Mouse (Mus musculus) midbrain, embryonic 13.5 days (tissue): Measurements from ENCODE around the gene Dpp6. TPM values are rescaled to one million over a fixed set of nuclear protein-coding genes. Genes with fewer than 3 reads are reported as not detected.

ENCODE experiments used
- ATAC-seq: fragments of 200-750 bp; cut with Nextera tagmentation; 2 replicates; pipeline ENCODE4 v1.8.0; 2017; ENCODE audit warnings: mild to moderate bottlenecking, moderate TSS enrichment, moderate library complexity
- H3K27ac ChIP-seq: fragments of 300-500 bp; sonication (generic); 2 replicates; pipeline ENCODE4 v1.5.1; 2015; ENCODE audit warnings: inconsistent platforms, mild to moderate bottlenecking, moderate library complexity
- H3K27me3 ChIP-seq: fragments of 300-500 bp; sonication (generic); 2 replicates; pipeline ENCODE4 v1.6.1; 2015; ENCODE audit warnings: mild to moderate bottlenecking, inconsistent platforms
- H3K36me3 ChIP-seq: fragments of 300-500 bp; sonication (generic); 2 replicates; pipeline ENCODE4 v1.6.1; 2015; ENCODE audit warnings: mild to moderate bottlenecking, inconsistent platforms
- H3K4me1 ChIP-seq: fragments of 300-500 bp; sonication (generic); replicated peaks from 2 replicates; pipeline ENCODE4 v1.6.1; 2015; ENCODE audit warnings: inconsistent platforms
- H3K4me2 ChIP-seq: fragments of 300-500 bp; sonication (generic); replicated peaks from 2 replicates; pipeline ENCODE4 v1.6.1; 2015; ENCODE audit warnings: moderate library complexity, mild to moderate bottlenecking, inconsistent platforms
- H3K4me3 ChIP-seq: fragments of 300-500 bp; sonication (generic); replicated peaks from 2 replicates; pipeline ENCODE4 v1.5.1; 2015; ENCODE audit warnings: mild to moderate bottlenecking, inconsistent platforms
- H3K9ac ChIP-seq: fragments of 300-500 bp; sonication (generic); replicated peaks from 2 replicates; pipeline ENCODE4 v1.6.1; 2015; ENCODE audit warnings: mild to moderate bottlenecking, inconsistent platforms
- H3K9me3 ChIP-seq: fragments of 300-500 bp; sonication (generic); 2 replicates; pipeline ENCODE4 v1.6.1; 2016; ENCODE audit warnings: mild to moderate bottlenecking, inconsistent platforms
- WGBS: fragments of 180-500 bp; shearing (Covaris S2); methylation state at CpG from one replicate; pipeline ENCODE4 v1.1.7; 2015; 5-methylcytosine and 5-hydroxymethylcytosine counted together
- polyA plus RNA-seq: library from polyadenylated mRNA; unstranded; fragments of >200 nt; fragmentation: Nextera tagmentation; extraction: Ambion mirVana; gene quantifications from 2 replicates; pipeline ENCODE4 v1.2.1, GENCODE M21; 2015

Gene Dpp6
- polyA plus RNA-seq, 1 experiment from 2014 or later: 46.4 TPM

- H3K4me1 ChIP-seq: peaks cover 16% of the 10 kb centered on the region
- H3K4me3 ChIP-seq: no peak overlapping the region
- no peak overlapping the region for H3K27ac ChIP-seq
- WGBS: 70% methylated on average over 1 of the region's 1 CpGs
- ATAC-seq: no peak
- no peaks in the 10 kb centered on the region for H3K27me3 ChIP-seq
- no peaks in the 10 kb centered on the region for H3K36me3 ChIP-seq
- no peaks in the 10 kb centered on the region for H3K9me3 ChIP-seq
- H3K9ac ChIP-seq: no peak overlapping the region
- H3K4me2 ChIP-seq: no peak overlapping the region
Observed at GRCm38 (mm10) chr5:27077821-27078220, 260.8 kb downstream of the Dpp6 start.

GRCm38 (mm10) chr5:27081275-27081674, 264.3 kb downstream of the Dpp6 start:
- Histone ChIP-seq H3K36me3 (no peaks in the 10 kb centered on the region), H3K4me2 (no peak overlapping the region), H3K9me3 (no peaks in the 10 kb centered on the region), H3K4me1 (peaks cover 9% of the 10 kb centered on the region; the same call in 1 of the 2 replicates), H3K27me3 (no peaks in the 10 kb centered on the region), H3K9ac (no peak overlapping the region), H3K4me3 (no peak overlapping the region), H3K27ac (no peak overlapping the region)
- 53% methylated on average over 1 of the region's 1 CpGs for WGBS
- ATAC-seq: peak; percentile 58; the same call in 1 of the 2 replicates

GRCm38 (mm10) chr5:27083762-27084161, 266.8 kb downstream of the Dpp6 start:
- Histone ChIP-seq H3K4me2 (no peak overlapping the region), H3K36me3 (no peaks in the 10 kb centered on the region), H3K9me3 (no peaks in the 10 kb centered on the region), H3K27ac (no peak overlapping the region), H3K9ac (no peak overlapping the region), H3K27me3 (no peaks in the 10 kb centered on the region), H3K4me3 (no peak overlapping the region), H3K4me1 (peaks cover 9% of the 10 kb centered on the region; the same call in 1 of the 2 replicates)
- whole genome bisulfite sequencing: 73% methylated on average over 4 of the region's 4 CpGs
- ATAC-seq: no peak

- Histone ChIP-seq H3K9ac (no peak overlapping the region), H3K27me3 (no peaks in the 10 kb centered on the region), H3K4me1 (no peaks in the 10 kb centered on the region), H3K4me3 (no peak overlapping the region), H3K36me3 (no peaks in the 10 kb centered on the region), H3K9me3 (no peaks in the 10 kb centered on the region), H3K4me2 (no peak overlapping the region), H3K27ac (no peak overlapping the region)
- 94% methylated on average over 1 of the region's 1 CpGs for WGBS
- ATAC-seq: no peak
Observed at GRCm38 (mm10) chr5:27108221-27108620, 291.2 kb downstream of the Dpp6 start.

- Histone ChIP-seq H3K4me2 (no peak overlapping the region), H3K27me3 (no peaks in the 10 kb centered on the region), H3K36me3 (no peaks in the 10 kb centered on the region), H3K27ac (no peak overlapping the region), H3K4me1 (no peaks in the 10 kb centered on the region), H3K9me3 (no peaks in the 10 kb centered on the region), H3K4me3 (no peak overlapping the region), H3K9ac (no peak overlapping the region)
- ATAC-seq: no peak
- 46% methylated on average over 2 of the region's 2 CpGs for WGBS
Observed at GRCm38 (mm10) chr5:27122479-27122878, 305.5 kb downstream of the Dpp6 start.

- no peak for ATAC-seq
- Histone ChIP-seq H3K9me3 (no peaks in the 10 kb centered on the region), H3K27me3 (no peaks in the 10 kb centered on the region), H3K4me3 (no peak overlapping the region), H3K27ac (no peak overlapping the region), H3K4me2 (no peak overlapping the region), H3K36me3 (no peaks in the 10 kb centered on the region), H3K4me1 (no peaks in the 10 kb centered on the region), H3K9ac (no peak overlapping the region)
- WGBS: 87% methylated on average over 2 of the region's 2 CpGs
Observed at GRCm38 (mm10) chr5:27122944-27123343, 305.9 kb downstream of the Dpp6 start.

GRCm38 (mm10) chr5:27126034-27126433, 309.0 kb downstream of the Dpp6 start:
- ATAC-seq: no peak
- Histone ChIP-seq H3K9ac (no peak overlapping the region), H3K4me2 (no peak overlapping the region), H3K36me3 (no peaks in the 10 kb centered on the region), H3K4me3 (no peak overlapping the region), H3K9me3 (no peaks in the 10 kb centered on the region), H3K27me3 (no peaks in the 10 kb centered on the region), H3K4me1 (no peaks in the 10 kb centered on the region), H3K27ac (no peak overlapping the region)
- WGBS: 87% methylated on average over 4 of the region's 4 CpGs

GRCm38 (mm10) chr5:27133196-27133595, 316.2 kb downstream of the Dpp6 start:
- Histone ChIP-seq H3K27me3 (no peaks in the 10 kb centered on the region), H3K9ac (no peak overlapping the region), H3K27ac (no peak overlapping the region), H3K4me1 (no peaks in the 10 kb centered on the region), H3K4me2 (no peak overlapping the region), H3K4me3 (no peak overlapping the region), H3K36me3 (no peaks in the 10 kb centered on the region), H3K9me3 (no peaks in the 10 kb centered on the region)
- no peak for ATAC-seq
- 74% methylated on average over 3 of the region's 3 CpGs for WGBS

GRCm38 (mm10) chr5:27134436-27135005, 317.5 kb downstream of the Dpp6 start:
- WGBS: 83% methylated on average over 2 of the region's 2 CpGs
- no peak overlapping the region for H3K4me3 ChIP-seq

GRCm38 (mm10) chr5:27147397-27147945, 330.5 kb downstream of the Dpp6 start:
- 65% methylated on average over 6 of the region's 6 CpGs for WGBS
- 0 out of 2 replicates have a peak, but pooled peaks cover 6% of the 10 kb centered on the region for H3K4me1 ChIP-seq
- peak; percentile 60 for ATAC-seq

More at GRCm38 (mm10) chr5:27134436-27135005, 317.5 kb downstream of the Dpp6 start:
- no peaks in the 10 kb centered on the region for H3K9me3 ChIP-seq
- no peak overlapping the region for H3K9ac ChIP-seq
- H3K27ac ChIP-seq: no peak overlapping the region
- no peak overlapping the region for H3K4me2 ChIP-seq
- no peak for ATAC-seq
- H3K4me1 ChIP-seq: no peaks in the 10 kb centered on the region
- no peaks in the 10 kb centered on the region for H3K36me3 ChIP-seq
- H3K27me3 ChIP-seq: no peaks in the 10 kb centered on the region

GRCm38 (mm10) chr5:27151017-27151416, 334.0 kb downstream of the Dpp6 start:
- Histone ChIP-seq H3K4me2 (no peak overlapping the region), H3K4me1 (0 out of 2 replicates have a peak, but pooled peaks cover 6% of the 10 kb centered on the region)

More at GRCm38 (mm10) chr5:27147397-27147945, 330.5 kb downstream of the Dpp6 start:
- Histone ChIP-seq H3K9me3 (no peaks in the 10 kb centered on the region), H3K4me3 (no peak overlapping the region), H3K27me3 (no peaks in the 10 kb centered on the region), H3K9ac (no peak overlapping the region), H3K36me3 (no peaks in the 10 kb centered on the region), H3K4me2 (no peak overlapping the region), H3K27ac (no peak overlapping the region)

GRCm38 (mm10) chr5:27155671-27156070, 338.7 kb downstream of the Dpp6 start:
- H3K4me1 ChIP-seq: peaks cover 10% of the 10 kb centered on the region
- H3K9me3 ChIP-seq: no peaks in the 10 kb centered on the region
- ATAC-seq: no peak
- no peak overlapping the region for H3K27ac ChIP-seq
- H3K27me3 ChIP-seq: no peaks in the 10 kb centered on the region
- 88% methylated on average over 3 of the region's 3 CpGs for WGBS
- no peak overlapping the region for H3K4me3 ChIP-seq
- H3K4me2 ChIP-seq: no peak overlapping the region
- no peak overlapping the region for H3K9ac ChIP-seq
- no peaks in the 10 kb centered on the region for H3K36me3 ChIP-seq

More at GRCm38 (mm10) chr5:27151017-27151416, 334.0 kb downstream of the Dpp6 start:
- Histone ChIP-seq H3K9me3 (no peaks in the 10 kb centered on the region), H3K27me3 (no peaks in the 10 kb centered on the region), H3K9ac (no peak overlapping the region), H3K27ac (no peak overlapping the region), H3K4me3 (no peak overlapping the region), H3K36me3 (no peaks in the 10 kb centered on the region)
- 85% methylated on average over 1 of the region's 1 CpGs for WGBS
- ATAC-seq: no peak

- Histone ChIP-seq H3K9me3 (no peaks in the 10 kb centered on the region), H3K36me3 (no peaks in the 10 kb centered on the region), H3K4me1 (peaks cover 13% of the 10 kb centered on the region), H3K4me3 (no peak overlapping the region), H3K27me3 (no peaks in the 10 kb centered on the region), H3K4me2 (no peak overlapping the region), H3K27ac (no peak overlapping the region), H3K9ac (no peak overlapping the region)
- WGBS: 46% methylated on average over 2 of the region's 2 CpGs
- no peak for ATAC-seq
Observed at GRCm38 (mm10) chr5:27156366-27156765, 339.4 kb downstream of the Dpp6 start.
